ENCODE assay signal across 13 mouse cellular contexts in genomic region chr4:97584445-97585130, GRCm38 (mm10).
DNase-seq lines count a peak whose midpoint lies in the region; ATAC-seq and TF ChIP-seq lines count a peak whose summit lies in the region.
"Had no signal": no experiment of that assay in that cellular context is flagged by ENCODE, and none has a peak within 500 bp of the region (broad histone marks: within the 10 kb centered on the region; RNA-seq: fewer than 3 reads in every experiment).

No protein-coding gene starts in this region.

- H3K4me2 ChIP-seq in midbrain, embryonic 11.5 days = no peak overlapping the region
- H3K4me2 ChIP-seq in kidney, embryonic 16.5 days (replicated peaks; ENCODE audit: low read depth, low read length) = no peak overlapping the region
- H3K4me2 ChIP-seq: heart, embryonic 12.5 days had no signal

- TF ChIP-seq POLR2A in cerebellum, adult 2 months (IDR thresholded peaks at IDR 0.05; ENCODE audit: borderline replicate concordance, insufficient read depth, low read length) = no peak
- no peak for TF ChIP-seq POLR2A in brain, embryonic 14.5 days (IDR thresholded peaks at IDR 0.05; ENCODE audit: borderline replicate concordance, extremely low read depth, insufficient read depth, insufficient read length, poor library complexity, severe bottlenecking)

- H3K27ac ChIP-seq in cerebellum, adult 2 months (ENCODE audit: insufficient read depth, low read length) = no peak overlapping the region
- H3K27ac ChIP-seq in hindbrain, embryonic 10.5 days = peak overlapping the region; percentile 85
- no peak overlapping the region for H3K27ac ChIP-seq in midbrain, embryonic 11.5 days (ENCODE audit: low read depth, low read length)
- H3K27ac ChIP-seq in kidney, embryonic 16.5 days (ENCODE audit: low read length) = no peak overlapping the region

- peak overlapping the region; percentile 42 for H3K4me3 ChIP-seq in cerebellum, adult 2 months (replicated peaks; ENCODE audit: insufficient read depth, low read depth, low read length)
- H3K4me3 ChIP-seq in hindbrain, embryonic 10.5 days = peak overlapping the region; percentile 44
- no peak overlapping the region for H3K4me3 ChIP-seq in midbrain, embryonic 11.5 days (ENCODE audit: low read depth, low read length)
- no peak overlapping the region for H3K4me3 ChIP-seq in kidney, embryonic 16.5 days (ENCODE audit: low read length)
- H3K4me3 ChIP-seq: heart, embryonic 12.5 days had no signal

- no peaks in the 10 kb centered on the region for H3K36me3 ChIP-seq in hindbrain, embryonic 10.5 days
- no peaks in the 10 kb centered on the region for H3K36me3 ChIP-seq in midbrain, embryonic 11.5 days (ENCODE audit: control insufficient read depth, insufficient read depth, low read length)
- H3K36me3 ChIP-seq in kidney, embryonic 16.5 days (ENCODE audit: insufficient read depth, low read length) = no peaks in the 10 kb centered on the region
- H3K36me3 ChIP-seq: G1E; heart, embryonic 12.5 days had no signal

- no peak for TF ChIP-seq CTCF in cerebellum, adult 2 months (IDR thresholded peaks at IDR 0.05; ENCODE audit: borderline replicate concordance, insufficient read depth, low read depth, low read length)
- no peak for TF ChIP-seq CTCF in brain, embryonic 14.5 days (IDR thresholded peaks at IDR 0.05; ENCODE audit: borderline replicate concordance, extremely low read depth, insufficient read depth, insufficient read length)

- H3K9me3 ChIP-seq in hindbrain, embryonic 10.5 days = no peaks in the 10 kb centered on the region
- no peaks in the 10 kb centered on the region for H3K9me3 ChIP-seq in midbrain, embryonic 11.5 days (ENCODE audit: control insufficient read depth, low read length)
- H3K9me3 ChIP-seq in kidney, embryonic 16.5 days (ENCODE audit: low read length) = no peaks in the 10 kb centered on the region
- H3K9me3 ChIP-seq: heart, embryonic 12.5 days had no signal

- no peaks in the 10 kb centered on the region for H3K4me1 ChIP-seq in cerebellum, adult 2 months (ENCODE audit: control insufficient read depth, insufficient read depth, low read length)
- H3K4me1 ChIP-seq in hindbrain, embryonic 10.5 days (replicated peaks) = peaks cover 65% of the 10 kb centered on the region
- H3K4me1 ChIP-seq in midbrain, embryonic 11.5 days (ENCODE audit: control insufficient read depth, insufficient read depth, low read length) = peaks cover 4% of the 10 kb centered on the region; the same call in 1 of the 2 replicates
- 0 out of 2 replicates have a peak, but pooled peaks cover 6% of the 10 kb centered on the region for H3K4me1 ChIP-seq in kidney, embryonic 16.5 days (ENCODE audit: insufficient read depth, low read length)

- ATAC-seq in midbrain, embryonic 11.5 days (ENCODE audit: low FRiP score) = peak; percentile 50
- ATAC-seq in kidney, embryonic 16.5 days (ENCODE audit: low FRiP score, low TSS enrichment) = no peak
- ATAC-seq: intestine, embryonic 16.5 days; lung, postnatal 0 days had no signal

- no peaks in the 10 kb centered on the region for H3K27me3 ChIP-seq in cerebellum, adult 2 months (ENCODE audit: control insufficient read depth, insufficient read depth, low read length)
- H3K27me3 ChIP-seq in hindbrain, embryonic 10.5 days (ENCODE audit: insufficient read depth, poor library complexity, severe bottlenecking) = no peaks in the 10 kb centered on the region
- H3K27me3 ChIP-seq in midbrain, embryonic 11.5 days (ENCODE audit: control insufficient read depth, insufficient read depth, low read length) = no peaks in the 10 kb centered on the region
- H3K27me3 ChIP-seq in kidney, embryonic 16.5 days (ENCODE audit: insufficient read depth, low read length) = peaks cover 4% of the 10 kb centered on the region; the same call in 1 of the 2 replicates
- H3K27me3 ChIP-seq: heart, embryonic 12.5 days had no signal

- H3K9ac ChIP-seq in midbrain, embryonic 11.5 days (ENCODE audit: low read length) = no peak overlapping the region
- H3K9ac ChIP-seq in kidney, embryonic 16.5 days (replicated peaks; ENCODE audit: low read length) = no peak overlapping the region
- H3K9ac ChIP-seq: heart, embryonic 12.5 days had no signal

- WGBS in cerebellum, adult 2 months = 28% methylated on average over 9 of the region's 9 CpGs
- 43% methylated on average over 9 of the region's 9 CpGs for WGBS in hindbrain, embryonic 10.5 days
- 58% methylated on average over 9 of the region's 9 CpGs for whole genome bisulfite sequencing in midbrain, embryonic 11.5 days
- 70% methylated on average over 9 of the region's 9 CpGs for WGBS in kidney, embryonic 16.5 days

- DNase-seq in cerebellum, adult 2 months = peak; percentile 30 to 34
- no peak for DNase-seq in cerebellum, adult 8-10 months
- DNase-seq in brain, embryonic 14.5 days (ENCODE audit: low read depth) = peak; percentile 80
- DNase-seq in hindbrain, embryonic 10.5 days (ENCODE audit: low spot score) = no peak
- DNase-seq in midbrain, embryonic 11.5 days (ENCODE audit: low spot score, missing footprints) = peak; percentile 69
- DNase-seq in thymus, postnatal 4 days = no peak
- no peak for DNase-seq in thymus, postnatal 0 days (ENCODE audit: low spot score)
- DNase-seq: adrenal gland, postnatal 10 days had no signal

Comparison
In these comparisons a context has a peak if more than half of its experiments do, and no peak if none do; other contexts are left out.
1. DNase-seq: peak in cerebellum, adult 2 months (2 of 2), brain, embryonic 14.5 days (single experiment) and midbrain, embryonic 11.5 days (single experiment); none in cerebellum, adult 8-10 months (single experiment), hindbrain, embryonic 10.5 days (single experiment), thymus, postnatal 4 days (single experiment) and thymus, postnatal 0 days (single experiment).
2. H3K4me3 ChIP-seq: peak in cerebellum, adult 2 months (single experiment) and hindbrain, embryonic 10.5 days (single experiment); none in midbrain, embryonic 11.5 days (single experiment) and kidney, embryonic 16.5 days (single experiment).